Mouse (Mus musculus) adrenal gland, adult 8-10 months (tissue): ENCODE data around the gene Mgp. TPM values are rescaled to one million over a fixed set of nuclear protein-coding genes. Genes with fewer than 3 reads are reported as not detected.
A peak's percentile ranks its signal among the peaks of the same experiment; 100 is the strongest.
"Not testable (repeated sequence)": the region's sequence is repeated elsewhere in the genome, so short reads cannot be mapped to it uniquely, and the experiment has no call there.

Experiments used
- DNase-seq: peaks from one replicate; pipeline ENCODE4 v3.0.0; 2022
- total RNA-seq, 4 experiments: library from RNA; stranded (reverse); gene quantifications; 2 replicates each; pipeline ENCODE4 v1.2.4; 2022

Gene Mgp
- total RNA-seq, 4 experiments from 2014 or later, result 174 to 284 (median 210) TPM

DNA sequence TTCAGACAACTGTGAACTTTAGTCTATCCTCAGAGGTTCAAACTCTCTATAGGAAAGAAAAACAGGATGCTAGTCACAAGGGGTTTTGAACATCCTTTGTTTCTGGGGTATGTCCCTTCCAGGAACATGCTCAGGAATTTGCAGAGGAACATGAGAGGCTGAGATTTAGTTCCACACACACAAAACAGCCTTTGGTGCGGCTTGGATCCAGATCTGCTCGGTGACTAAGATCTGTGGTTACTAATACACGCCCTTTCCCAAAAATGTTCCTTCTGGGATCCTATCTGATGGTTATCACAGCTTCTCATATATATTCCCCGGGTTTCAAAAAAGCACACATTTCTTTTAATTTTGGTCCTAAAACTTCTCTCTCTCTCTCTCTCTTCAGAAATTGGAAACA lies 22.2 kb upstream of the Mgp start:
- no peak for DNase-seq

DNA sequence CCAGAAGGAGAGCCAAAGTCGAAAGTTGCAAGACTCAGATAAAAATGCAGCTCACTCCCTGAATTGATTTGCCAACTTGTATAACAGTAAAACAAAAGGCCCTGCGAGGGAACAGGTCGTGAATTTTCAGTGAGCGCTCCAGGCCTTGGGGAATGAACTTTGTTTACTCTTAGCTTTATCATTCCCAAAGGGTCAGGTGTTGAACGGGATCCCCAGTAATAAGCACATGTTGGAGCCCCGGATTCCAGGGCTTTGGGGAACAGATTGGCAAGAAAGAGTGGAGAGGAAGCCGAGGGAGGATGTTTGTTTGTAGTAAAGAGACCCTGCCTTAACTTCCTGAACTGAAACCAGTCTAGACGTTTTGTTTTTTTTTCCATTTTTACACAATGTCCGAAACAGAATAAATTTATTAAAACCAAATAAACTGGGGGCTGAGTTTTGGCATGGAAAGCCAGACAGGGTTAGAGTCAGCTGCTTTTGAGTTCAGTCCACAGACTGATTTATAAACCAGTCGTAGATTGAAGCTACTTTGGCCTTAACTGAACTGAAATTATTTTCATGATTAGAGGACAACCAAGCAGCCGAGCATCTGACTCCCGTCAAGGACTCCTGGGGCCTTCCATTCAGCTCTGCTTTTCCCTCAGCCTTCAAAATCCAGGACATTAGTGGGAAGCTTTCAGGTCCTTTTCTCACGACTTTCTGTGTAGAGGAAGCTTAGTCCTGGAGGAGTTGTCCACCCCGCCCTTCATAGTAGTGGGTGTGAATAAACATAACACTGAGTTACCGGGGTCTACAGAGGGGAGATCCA lies 19.1 kb upstream of the Mgp start:
- DNase-seq, result no peak

DNA sequence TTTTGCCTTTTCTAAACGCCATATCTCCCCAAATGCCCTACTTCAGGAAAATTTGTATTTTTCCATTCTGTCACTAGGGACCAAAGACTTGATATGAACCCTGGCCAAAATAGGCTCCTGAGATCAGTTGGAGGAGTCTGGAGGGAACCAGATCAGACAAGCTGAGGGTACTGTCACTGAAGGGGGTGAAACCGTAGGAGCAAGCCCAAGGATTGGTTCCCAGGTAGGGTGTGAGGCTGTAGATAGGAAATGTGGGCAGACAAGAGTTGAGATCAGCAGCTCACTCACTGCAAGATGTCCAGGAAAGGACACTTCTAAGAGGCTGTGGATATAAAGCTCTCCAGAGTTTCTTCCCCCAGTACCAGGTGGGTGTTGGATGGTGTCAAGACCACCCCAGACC lies 16.4 kb upstream of the Mgp start:
- DNase-seq, result no peak

DNA sequence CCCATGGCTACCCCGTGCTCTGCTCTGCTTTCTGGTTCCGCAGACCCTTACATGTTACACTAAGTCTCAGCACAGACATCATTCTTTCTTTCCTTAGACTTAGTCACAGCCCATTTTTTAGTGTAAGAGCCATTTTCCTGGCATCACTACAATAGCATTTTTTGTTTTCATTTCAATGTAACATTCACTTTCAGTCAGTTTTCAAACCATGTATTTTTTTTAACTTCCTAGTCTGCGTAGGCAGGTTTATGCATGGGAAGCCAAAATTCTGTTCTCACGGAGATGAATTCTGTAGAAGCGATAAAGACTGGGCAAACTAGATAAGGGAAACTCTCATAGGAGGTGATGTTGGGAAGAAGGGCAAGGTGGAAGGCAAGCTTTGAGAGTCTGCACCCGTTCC lies 13.9 kb upstream of the Mgp start:
- no peak for DNase-seq

DNA sequence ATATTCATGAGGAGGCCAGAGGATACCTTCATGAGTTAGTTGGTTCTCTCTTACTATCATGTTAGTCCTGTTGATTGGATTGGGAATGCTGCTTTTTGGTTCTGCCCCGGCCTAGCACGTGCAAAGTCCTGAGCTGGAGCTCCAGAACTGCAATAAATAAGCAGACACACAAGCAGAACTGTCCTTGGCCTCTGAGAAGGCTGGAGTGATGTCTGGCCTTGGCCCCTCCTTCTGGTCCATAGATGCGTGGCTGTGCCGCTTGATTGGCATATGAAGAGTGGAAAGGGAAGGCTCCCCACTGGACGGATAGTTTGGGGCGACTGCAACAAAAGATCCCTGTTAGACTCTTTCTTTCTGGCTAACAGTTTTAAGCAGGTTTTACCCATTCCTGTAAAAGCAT lies 13.4 kb upstream of the Mgp start:
- DNase-seq, result peak; percentile 59

DNA sequence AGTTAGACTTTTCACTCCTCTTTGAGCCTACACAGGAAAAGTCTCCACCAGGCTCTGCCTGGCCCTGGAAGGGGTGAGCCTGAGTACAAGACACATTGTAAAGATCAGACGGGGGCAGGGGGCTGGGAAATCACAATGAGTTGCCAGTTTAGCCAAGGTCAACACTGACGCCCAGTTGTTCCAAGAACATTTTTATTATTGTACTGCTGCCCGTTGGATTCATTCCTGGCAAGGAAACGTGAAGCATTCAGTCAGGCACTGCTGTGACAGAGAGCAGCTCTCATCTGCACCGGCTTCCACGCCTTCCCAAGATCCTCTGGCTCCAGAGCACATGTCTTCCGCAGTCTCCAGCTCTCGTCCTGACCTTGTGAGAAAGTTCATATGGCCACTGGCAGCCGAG lies 12.2 kb upstream of the Mgp start:
- DNase-seq, result peak; percentile 69

DNA sequence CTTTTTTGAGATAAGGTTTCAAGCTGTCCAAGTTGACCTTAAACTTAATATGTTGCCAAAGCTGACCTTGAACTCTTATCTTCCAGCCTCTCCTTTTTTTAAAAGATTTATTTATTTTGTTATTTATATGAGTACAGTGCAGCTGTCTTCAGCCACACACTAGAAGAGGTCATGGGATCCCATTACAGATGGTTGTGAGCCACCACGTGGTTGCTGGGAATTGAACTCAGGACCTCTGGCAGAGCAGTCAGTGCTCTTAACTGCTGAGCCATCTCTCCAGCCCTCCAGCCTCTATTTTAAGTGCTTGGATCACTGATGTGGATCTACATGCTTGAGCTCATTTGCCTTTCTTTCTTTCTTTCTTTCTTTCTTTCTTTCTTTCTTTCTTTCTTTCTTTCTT lies 9.1 kb upstream of the Mgp start:
- DNase-seq, result not testable (repeated sequence)

DNA sequence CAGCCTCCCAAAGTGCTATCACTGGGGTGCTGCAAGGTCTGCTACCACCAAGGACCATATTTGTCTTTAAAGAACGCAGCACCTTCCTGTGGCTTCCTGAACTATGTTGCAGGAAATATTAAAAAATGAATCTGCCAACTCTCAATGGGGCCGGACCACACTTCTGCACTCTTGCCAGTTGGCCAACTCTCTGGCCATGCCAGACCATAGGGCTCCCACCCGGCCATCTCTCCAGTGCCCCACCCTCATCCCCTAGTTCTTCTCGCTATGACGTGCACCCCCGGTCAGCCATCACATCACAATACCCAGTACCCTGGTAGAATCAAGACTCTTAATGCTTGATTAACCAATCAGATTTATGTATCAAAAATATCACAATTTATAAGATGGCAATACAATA lies 8.3 kb upstream of the Mgp start:
- DNase-seq, result no peak

DNA sequence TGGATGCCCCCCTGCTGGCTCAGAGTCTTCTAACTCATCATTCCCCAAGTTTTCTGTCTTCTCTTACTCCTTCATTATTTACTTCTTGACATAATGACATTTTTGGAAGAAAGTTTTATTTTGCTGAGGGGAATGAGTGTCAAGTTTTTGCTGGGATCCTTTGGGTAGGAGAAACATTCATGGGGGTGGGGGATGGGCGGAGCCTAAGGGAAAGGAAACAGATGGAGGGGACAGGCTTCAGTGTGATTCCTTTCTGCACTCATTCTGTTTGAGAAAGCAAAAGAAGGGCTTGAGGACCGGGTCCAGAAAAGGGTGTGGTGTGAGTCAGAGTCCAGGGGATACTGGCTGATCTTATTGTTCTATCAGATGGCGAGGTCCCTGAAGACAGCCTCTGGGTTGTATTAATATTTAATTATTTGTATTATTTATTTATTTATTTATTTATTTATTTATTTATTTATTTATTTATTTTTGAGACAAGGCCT lies 7.8 kb upstream of the Mgp start:
- no peak for DNase-seq

DNA sequence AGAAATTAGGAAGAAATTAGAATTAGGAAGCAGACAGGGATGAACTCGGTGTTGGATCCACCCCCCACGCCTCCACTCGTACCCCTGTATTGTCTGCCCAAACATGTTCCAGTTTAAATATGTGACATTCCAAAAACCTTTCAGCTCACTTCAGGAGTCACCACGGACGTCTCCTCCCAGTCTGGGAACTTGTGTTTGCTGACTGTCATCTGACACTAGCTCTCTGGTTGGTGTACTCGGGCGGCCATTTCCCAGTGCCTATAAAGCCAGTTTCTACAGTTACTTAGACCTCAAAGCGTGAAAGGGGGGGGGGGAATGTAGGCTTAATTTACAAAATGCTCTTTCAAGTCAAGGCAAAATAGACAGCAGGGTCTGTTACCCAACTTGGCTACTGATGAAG lies 6.1 kb upstream of the Mgp start:
- no peak for DNase-seq

DNA sequence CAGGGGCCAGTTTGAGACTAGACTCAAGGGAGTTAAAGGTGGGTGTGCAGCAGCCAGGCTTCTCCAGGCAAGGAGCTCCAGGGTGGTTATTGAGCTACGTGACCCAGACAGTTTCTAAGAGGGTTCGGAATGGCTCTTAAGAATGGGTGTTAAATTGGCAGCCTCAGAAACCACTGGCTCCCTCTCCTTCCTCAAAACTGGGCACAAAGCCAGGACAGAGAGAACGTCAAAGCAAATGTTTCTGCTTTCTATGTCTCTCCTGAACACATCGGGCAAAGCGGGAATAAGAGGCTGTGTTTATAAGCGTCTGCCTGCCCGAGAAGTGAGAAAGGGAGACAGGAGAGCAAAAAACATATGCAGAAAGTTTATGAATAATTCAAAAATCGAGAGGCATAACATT lies 1.0 kb downstream of the Mgp start:
- DNase-seq, result no peak

DNA sequence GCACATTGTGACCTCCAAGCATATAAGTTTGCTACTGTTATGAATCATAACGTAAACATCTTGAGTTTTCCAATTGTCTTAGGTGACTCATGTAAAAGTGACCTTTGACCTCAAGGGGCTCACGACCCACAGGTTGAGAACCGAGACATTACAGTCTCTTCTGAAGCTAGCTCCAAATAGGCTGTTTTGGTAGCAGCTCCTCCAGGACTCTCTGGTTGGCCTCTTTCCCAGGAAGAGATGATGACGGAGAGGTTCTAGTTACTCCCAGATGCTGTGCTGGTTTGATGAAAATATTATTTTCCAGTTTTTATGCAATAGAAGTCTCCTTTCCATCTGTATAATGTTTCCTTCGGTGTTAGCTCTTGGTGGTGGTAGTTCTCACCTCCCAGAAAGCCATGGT lies 6.7 kb downstream of the Mgp start:
- no peak for DNase-seq

DNA sequence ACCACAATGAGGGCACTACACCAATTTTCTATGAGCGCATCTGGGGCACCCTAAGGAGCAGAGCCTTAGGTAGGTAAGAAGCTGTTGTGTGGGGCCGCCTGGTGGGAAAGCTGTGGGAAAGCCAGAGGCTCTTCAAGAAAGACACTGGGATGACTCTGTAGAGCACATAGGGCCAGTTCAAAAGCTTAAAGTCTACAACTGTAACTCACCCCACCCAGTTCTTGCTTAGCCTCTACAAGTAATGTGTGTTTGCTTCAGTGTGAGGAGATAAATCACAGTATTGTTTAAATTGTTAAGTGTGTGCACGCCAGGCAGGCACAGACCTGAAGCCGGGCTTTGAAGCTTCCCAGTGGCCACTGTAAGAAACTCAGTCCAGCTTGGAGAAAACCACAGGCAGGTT lies 9.5 kb downstream of the Mgp start:
- DNase-seq, result no peak

DNA sequence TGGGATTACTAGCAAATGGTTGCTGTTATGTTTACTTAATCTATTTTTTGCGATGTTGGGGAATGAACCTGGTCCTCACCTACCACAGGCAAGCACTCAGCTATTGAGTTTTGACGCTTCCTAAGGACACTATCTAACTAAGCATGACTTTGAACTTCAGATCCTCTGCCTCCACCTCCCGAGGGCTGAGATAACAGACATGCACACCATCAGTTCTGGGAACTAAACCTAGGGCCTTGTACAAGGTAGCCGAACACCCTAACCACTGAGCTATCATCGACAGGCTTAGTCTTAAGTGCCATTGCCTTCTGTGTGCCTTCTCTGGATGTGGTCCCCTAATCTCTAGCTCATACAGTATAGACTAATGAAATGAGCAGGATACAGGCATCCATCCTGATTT lies 10.3 kb downstream of the Mgp start:
- no peak for DNase-seq

DNA sequence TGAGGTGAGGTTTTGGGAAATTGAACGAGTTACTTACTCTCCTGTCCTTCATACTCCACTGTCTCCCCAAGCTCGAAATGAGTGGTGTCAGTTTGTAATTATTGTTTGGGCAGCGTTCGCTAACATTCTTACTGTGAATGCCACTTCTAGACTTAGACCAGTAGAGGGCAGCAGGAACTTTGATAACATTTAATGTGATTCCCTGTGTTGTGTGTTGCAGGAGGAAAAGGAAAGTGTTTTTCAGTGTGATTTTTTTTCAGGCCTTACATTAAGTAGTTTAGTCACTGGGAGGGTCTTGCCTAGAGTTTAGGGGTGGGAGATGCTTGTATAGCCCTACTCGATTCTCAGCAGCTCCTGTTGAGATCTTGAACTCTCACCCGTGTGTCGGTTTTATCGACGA lies 14.6 kb downstream of the Mgp start:
- DNase-seq, result no peak

DNA sequence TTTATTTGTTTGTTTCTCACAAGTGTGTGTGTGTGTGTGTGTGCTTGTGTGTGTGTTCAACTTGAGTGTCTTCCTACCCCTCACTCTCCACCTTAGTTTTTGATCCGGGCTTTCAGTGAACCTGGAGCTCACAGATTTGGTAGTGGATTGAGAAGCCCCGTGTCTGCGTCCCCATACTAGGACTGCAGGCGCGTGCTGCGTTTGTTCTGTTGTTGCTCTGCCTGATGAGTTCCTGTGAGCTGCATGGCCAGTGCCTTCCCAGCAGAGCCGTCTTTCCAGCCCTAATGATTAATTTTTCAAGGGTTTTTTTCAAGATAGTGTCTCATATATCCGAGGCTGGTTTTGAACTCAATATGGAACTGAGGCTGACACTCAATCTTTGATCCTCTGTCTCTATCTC lies 17.2 kb downstream of the Mgp start:
- no peak for DNase-seq

DNA sequence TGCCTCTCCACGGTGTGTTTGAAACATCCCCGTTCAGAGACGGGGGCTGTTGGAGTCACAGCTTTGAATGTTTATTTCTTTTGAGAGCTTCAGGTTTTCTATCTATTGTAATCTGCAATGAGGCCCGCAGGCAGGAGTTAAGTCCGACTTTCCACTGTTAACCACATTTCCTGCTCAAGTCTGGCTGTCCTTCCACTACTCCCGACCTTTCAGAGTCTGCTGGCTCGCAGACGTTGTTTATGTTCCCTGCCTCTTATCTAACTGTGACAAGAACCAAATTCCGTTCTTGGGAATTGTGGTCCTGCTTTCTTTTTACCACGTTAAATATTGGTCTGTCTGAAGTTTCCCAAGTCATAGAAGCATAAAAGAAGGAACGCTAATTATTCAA lies 17.8 kb downstream of the Mgp start:
- DNase-seq, result peak; percentile 26

DNA sequence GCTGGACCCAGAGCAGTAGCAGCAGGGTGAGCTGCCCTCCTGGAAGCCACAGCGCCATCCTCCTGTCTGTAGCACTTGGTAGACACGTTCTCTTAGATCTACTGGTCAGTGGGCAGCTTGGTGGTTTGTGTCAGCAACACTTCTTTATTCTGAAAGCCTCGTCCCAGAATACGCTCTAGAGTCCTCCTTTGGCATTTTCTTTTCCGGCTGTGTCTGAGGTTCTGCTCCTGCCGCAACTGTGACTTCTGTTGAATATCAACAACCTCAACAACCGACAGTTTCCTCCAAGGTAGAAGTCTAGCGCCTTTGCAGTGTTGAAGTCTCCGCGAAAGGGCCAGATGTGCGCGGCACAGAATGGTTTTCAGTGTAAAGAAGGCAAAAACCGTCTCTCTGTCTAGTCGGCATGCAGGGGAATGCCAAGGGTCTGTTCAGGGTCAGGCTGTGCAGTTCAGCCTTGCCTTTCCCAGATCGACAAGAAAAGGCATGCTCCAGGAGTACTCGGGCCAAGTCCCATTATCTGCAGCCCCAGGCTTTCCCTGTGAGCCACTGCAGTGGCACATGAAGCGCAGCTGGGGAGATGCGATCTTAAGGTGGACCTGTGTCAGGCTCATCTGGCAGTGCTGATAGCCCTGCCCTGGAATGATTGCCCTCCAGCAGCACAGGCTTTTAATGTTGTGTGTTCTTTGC lies 18.3 kb downstream of the Mgp start, which contains the start of gene Art4:
TSS of gene Art4 (minus strand) at position 548 of the 687 bp plus-strand sequence.
- DNase-seq, result peak; percentile 18

DNA sequence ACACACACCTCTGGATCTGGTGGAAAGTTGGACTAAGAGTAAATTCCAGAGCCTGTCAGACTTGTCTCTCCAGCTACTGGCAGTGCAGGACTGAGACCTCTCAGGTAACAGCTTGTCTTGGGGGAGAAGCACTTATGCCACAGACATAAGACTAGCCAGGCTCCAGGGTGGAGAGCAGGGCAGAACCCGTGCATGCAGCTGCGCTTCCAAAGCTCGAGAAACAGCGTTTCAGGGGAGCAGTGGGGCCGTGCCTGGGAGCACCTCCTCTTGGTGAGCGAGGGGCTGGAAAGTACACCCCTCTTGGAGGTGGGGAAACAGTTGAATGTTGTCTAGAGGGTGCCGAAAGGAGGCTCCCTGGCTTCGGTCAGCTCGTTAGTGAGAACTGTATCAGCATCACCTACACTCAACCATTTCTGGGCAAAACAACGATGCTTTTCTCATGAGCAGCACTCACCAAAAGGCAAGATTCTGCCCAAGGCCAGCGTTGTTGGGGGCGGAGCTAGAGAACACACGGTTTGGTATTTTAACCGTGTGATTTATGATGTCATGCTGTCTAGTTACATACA lies 19.5 kb downstream of the Mgp start:
- DNase-seq, result peak; percentile 26

DNA sequence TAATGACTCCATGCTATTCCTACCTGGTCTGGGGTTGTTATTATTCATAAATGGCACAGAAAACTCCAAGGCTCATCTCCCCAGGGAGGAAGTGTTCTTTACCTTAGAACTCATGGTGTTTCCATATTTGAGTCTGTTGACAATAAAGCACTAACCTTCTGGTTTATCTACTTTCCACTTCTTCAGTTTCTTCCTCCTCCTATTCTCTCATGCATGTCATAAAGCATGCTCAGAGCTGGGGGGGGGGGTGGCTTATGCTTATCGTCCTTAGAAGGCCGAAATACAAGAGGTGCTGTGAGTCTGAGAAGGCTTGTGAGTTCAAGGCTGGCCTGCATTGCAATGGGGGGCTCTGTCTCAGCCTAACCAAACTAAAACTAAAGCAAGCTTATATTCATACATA lies 20.4 kb downstream of the Mgp start:
- DNase-seq, result no peak

DNA sequence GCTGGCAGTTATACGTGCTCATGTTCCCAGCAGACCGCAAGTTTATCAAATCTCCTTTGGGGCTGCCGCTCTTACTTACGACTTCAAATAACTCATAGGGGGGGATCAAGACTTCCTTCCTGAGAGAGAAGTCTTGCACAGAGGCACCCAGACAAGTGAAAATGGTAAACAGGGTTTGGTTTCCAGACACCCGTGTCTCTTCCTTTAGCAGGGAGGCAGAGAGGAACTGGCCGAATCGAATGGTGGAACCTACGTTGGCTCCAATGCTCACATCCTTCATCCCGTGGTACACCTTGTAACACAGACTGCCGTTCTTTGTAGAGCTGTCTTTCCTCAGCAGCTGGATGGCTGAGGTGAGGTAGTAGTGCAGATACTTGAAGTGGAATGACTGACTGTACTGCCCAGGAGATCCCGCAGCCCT lies 21.3 kb downstream of the Mgp start:
- DNase-seq, result no peak

DNA sequence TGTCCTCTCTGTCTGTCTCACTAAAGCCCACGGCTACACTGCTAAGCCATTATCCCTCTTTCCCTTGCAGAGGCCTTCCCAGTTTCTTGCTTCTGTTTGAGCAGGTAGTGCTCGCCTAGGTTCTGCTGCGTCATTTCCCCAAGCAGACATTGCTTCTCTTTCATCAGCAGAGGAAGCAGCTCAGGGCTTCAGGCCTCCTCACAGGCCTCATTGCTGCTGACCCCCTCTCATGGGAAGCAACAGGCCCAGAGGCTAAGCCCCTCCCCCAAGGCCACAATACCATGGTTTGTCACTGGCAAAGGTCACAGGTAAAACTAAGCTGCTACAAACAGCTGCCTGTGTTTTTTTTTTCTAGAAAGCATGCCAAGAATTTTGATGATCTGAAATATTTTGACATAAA lies 22.9 kb downstream of the Mgp start:
- no peak for DNase-seq

DNA sequence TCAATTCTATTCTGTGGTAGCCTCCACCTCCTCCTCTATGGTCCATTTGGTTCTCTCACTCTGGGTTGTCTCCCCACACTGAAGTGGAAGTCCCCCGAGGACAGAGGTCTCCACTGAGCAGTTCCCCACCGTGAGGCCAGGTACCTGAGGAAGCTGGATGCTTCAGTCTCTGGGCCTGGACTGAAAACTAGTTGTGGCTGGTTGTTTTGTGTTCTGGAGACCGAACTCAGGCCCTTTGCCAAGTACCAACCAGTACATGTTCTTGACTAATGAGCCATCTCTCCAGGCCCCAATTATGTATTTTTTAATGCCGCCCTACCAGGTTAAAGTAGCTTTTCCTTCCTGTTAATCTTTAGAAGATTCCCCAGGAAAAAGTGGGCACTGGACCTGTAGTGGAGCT lies 23.3 kb downstream of the Mgp start:
- no peak for DNase-seq

DNA sequence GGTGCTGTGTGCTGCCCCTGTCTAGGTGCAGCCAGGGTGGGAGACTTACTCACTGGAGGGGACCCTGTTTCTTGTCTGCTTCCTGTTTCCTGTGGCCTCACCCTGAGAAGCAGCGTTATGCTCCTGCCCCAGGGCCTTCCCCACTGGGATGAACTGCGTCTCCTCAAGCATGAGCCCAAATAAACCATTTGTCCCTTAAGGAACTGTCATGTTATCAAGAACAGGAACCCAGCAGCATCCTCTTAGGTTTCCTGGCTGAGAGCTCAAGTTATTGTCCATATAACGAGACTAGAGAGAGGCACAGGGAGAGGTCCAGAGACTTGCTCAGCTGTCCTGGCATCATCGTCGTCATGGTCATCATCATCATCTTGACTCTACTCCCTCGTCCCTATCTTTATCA lies 25.4 kb downstream of the Mgp start:
- DNase-seq, result no peak
